Mouse (Mus musculus) 416B (cell line): ENCODE measurements around the gene Ppm1m.
"Not testable (repeated sequence)": the region's sequence is repeated elsewhere in the genome, so short reads cannot be mapped to it uniquely, and the experiment has no call there.

Experiments
- DNase-seq: peaks from one replicate; pipeline ENCODE4 v3.0.0; 2011; ENCODE audit warnings: low read depth

Gene Ppm1m

GRCm38 (mm10) chr9:106192998-106193397, 6.5 kb downstream of the Ppm1m start:
- DNase-seq, result peak; percentile 81

GRCm38 (mm10) chr9:106192024-106192423, 7.5 kb downstream of the Ppm1m start:
- DNase-seq, result no peak

- no peak for DNase-seq
Measured at GRCm38 (mm10) chr9:106191355-106191754, 8.2 kb downstream of the Ppm1m start.

GRCm38 (mm10) chr9:106183996-106184395, 15.6 kb downstream of the Ppm1m start:
- DNase-seq, result no peak

GRCm38 (mm10) chr9:106182146-106182545, 17.4 kb downstream of the Ppm1m start:
- no peak for DNase-seq

GRCm38 (mm10) chr9:106179964-106180363, 19.6 kb downstream of the Ppm1m start:
- DNase-seq, result no peak

GRCm38 (mm10) chr9:106179454-106179853, 20.1 kb downstream of the Ppm1m start:
- DNase-seq, result no peak

- no peak for DNase-seq
Measured at GRCm38 (mm10) chr9:106177799-106178198, 21.7 kb downstream of the Ppm1m start.

- no peak for DNase-seq
Measured at GRCm38 (mm10) chr9:106176769-106177168, 22.8 kb downstream of the Ppm1m start.

GRCm38 (mm10) chr9:106175552-106176200, 23.9 kb downstream of the Ppm1m start:
- no peak for DNase-seq

- DNase-seq, result no peak
Measured at GRCm38 (mm10) chr9:106173363-106173762, 26.2 kb downstream of the Ppm1m start.

- peak; percentile 38 for DNase-seq
Measured at GRCm38 (mm10) chr9:106172527-106172926, 27.0 kb downstream of the Ppm1m start.

- peak; percentile 64 for DNase-seq
Measured at GRCm38 (mm10) chr9:106171346-106172158, 28.0 kb downstream of the Ppm1m start.

GRCm38 (mm10) chr9:106170556-106171345, 28.8 kb downstream of the Ppm1m start, which contains the start of gene Wdr82:
Wdr82 (plus strand) TSS chr9:106170928.
- peak; percentile 92 for DNase-seq

- no peak for DNase-seq
Measured at GRCm38 (mm10) chr9:106169917-106170316, 29.6 kb downstream of the Ppm1m start.

- DNase-seq, result not testable (repeated sequence)
Measured at GRCm38 (mm10) chr9:106169006-106169405, 30.5 kb downstream of the Ppm1m start.

GRCm38 (mm10) chr9:106167703-106168102, 31.8 kb downstream of the Ppm1m start:
- no peak for DNase-seq

- no peak for DNase-seq
Measured at GRCm38 (mm10) chr9:106167241-106167640, 32.3 kb downstream of the Ppm1m start.

- DNase-seq, result no peak
Measured at GRCm38 (mm10) chr9:106166709-106167108, 32.8 kb downstream of the Ppm1m start.

GRCm38 (mm10) chr9:106160426-106160825, 39.1 kb downstream of the Ppm1m start:
- no peak for DNase-seq

- peak; percentile 96 for DNase-seq
Measured at GRCm38 (mm10) chr9:106159784-106160301, 39.7 kb downstream of the Ppm1m start.

- no peak for DNase-seq
Measured at GRCm38 (mm10) chr9:106159237-106159636, 40.3 kb downstream of the Ppm1m start.
